Mouse (Mus musculus) hindbrain, embryonic 14.5 days (tissue): Measurements from ENCODE around the gene Mthfd1l. TPM values are rescaled to one million over a fixed set of nuclear protein-coding genes. Genes with fewer than 3 reads are reported as not detected.
"Not testable (repeated sequence)": the region's sequence is repeated elsewhere in the genome, so short reads cannot be mapped to it uniquely, and the experiment has no call there.

ENCODE experiments used
- ATAC-seq: fragments of 200-750 bp; cut with Nextera tagmentation; 2 replicates; pipeline ENCODE4 v1.8.0; 2017; ENCODE audit warnings: moderate number of reproducible peaks, mild to moderate bottlenecking, moderate TSS enrichment, moderate library complexity; ENCODE audit not compliant: low FRiP score
- DNase-seq: peaks from one replicate; pipeline ENCODE4 v3.0.0-alpha.2; 2015; ENCODE audit warnings: low spot score
- H3K27ac ChIP-seq: fragments of 300-500 bp; sonication (generic); 2 replicates; pipeline ENCODE4 v1.5.1; 2014; ENCODE audit warnings: mild to moderate bottlenecking, moderate library complexity
- H3K27me3 ChIP-seq: fragments of 300-500 bp; sonication (generic); 2 replicates; pipeline ENCODE4 v1.6.1; 2014; ENCODE audit warnings: mild to moderate bottlenecking, low read length, mixed read lengths; ENCODE audit not compliant: control insufficient read depth, insufficient read depth
- H3K36me3 ChIP-seq: fragments of 300-500 bp; sonication (generic); replicated peaks from 2 replicates; pipeline ENCODE4 v1.6.1; 2014; ENCODE audit not compliant: control insufficient read depth, insufficient read depth
- H3K4me1 ChIP-seq: fragments of 300-500 bp; sonication (generic); replicated peaks from 2 replicates; pipeline ENCODE4 v1.6.1; 2014; ENCODE audit warnings: antibody characterized with exemption, low read length, mixed read lengths; ENCODE audit not compliant: control insufficient read depth, insufficient read depth
- H3K4me2 ChIP-seq: fragments of 300-500 bp; sonication (generic); replicated peaks from 2 replicates; pipeline ENCODE4 v1.6.1; 2014; ENCODE audit warnings: mild to moderate bottlenecking, moderate library complexity
- H3K4me3 ChIP-seq: fragments of 300-500 bp; sonication (generic); replicated peaks from 2 replicates; pipeline ENCODE4 v1.5.1; 2014; ENCODE audit warnings: mild to moderate bottlenecking, low read length
- H3K9ac ChIP-seq: fragments of 300-500 bp; sonication (generic); 2 replicates; pipeline ENCODE4 v1.6.1; 2014
- H3K9me3 ChIP-seq: fragments of 300-500 bp; sonication (generic); 2 replicates; pipeline ENCODE4 v1.6.1; 2016; ENCODE audit warnings: low read length; ENCODE audit not compliant: control insufficient read depth
- WGBS: fragments of 180-500 bp; shearing (Covaris S2); extraction: QIAGEN DNeasy Blood & Tissue Kit; methylation state at CpG from one replicate; pipeline ENCODE4 v1.1.7; 2014; 5-methylcytosine and 5-hydroxymethylcytosine counted together
- polyA plus RNA-seq: library from polyadenylated mRNA; unstranded; fragments of >200 nt; fragmentation: Nextera tagmentation; extraction: Ambion mirVana; gene quantifications from 2 replicates; pipeline ENCODE4 v1.2.1, GENCODE M21; 2014

Mthfd1l gene
- polyA plus RNA-seq, 1 experiment from 2014 or later, result 8.0 TPM

DNA sequence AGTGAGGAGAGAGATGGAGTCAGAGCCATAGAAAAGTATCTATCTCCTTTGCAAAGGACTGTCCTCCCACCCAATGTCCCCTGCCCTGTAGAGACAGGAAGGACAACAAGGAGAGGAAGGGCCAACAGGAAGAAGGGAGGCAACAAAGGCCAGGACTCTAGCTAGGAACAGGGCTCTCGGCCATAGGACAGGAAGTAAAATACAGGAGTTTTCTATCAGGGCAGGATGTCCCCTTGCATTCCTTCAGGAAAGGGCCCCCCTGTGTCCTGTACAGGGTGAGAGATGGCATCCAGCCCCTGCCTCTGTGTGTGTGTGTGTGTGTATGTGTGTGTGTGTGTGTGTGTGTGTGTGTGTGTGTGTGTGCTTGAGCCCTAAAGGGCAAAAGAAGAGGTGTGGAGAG is 209.0 kb downstream of the Mthfd1l start:
- ATAC-seq (no peak), DNase-seq (no peak)
- no peak overlapping the region for H3K9ac ChIP-seq
- H3K4me1 ChIP-seq, result no peaks in the 10 kb centered on the region
- H3K27me3 ChIP-seq, result no peaks in the 10 kb centered on the region
- H3K36me3 ChIP-seq, result no peaks in the 10 kb centered on the region
- no peaks in the 10 kb centered on the region for H3K9me3 ChIP-seq
- no peak overlapping the region for H3K27ac ChIP-seq
- H3K4me2 ChIP-seq, result no peak overlapping the region
- 70% methylated on average over 1 of the region's 1 CpGs for WGBS
- no peak overlapping the region for H3K4me3 ChIP-seq

GRCm38 (mm10) chr10:4182406-4182805 is 209.5 kb downstream of the Mthfd1l start:
- H3K4me1 ChIP-seq, result no peaks in the 10 kb centered on the region
- no peak for ATAC-seq
- no peaks in the 10 kb centered on the region for H3K36me3 ChIP-seq
- H3K9ac ChIP-seq, result no peak overlapping the region
- no peak overlapping the region for H3K4me3 ChIP-seq
- no peaks in the 10 kb centered on the region for H3K9me3 ChIP-seq
- no peaks in the 10 kb centered on the region for H3K27me3 ChIP-seq
- whole genome bisulfite sequencing, result 88% methylated on average over 2 of the region's 2 CpGs
- no peak overlapping the region for H3K4me2 ChIP-seq
- H3K27ac ChIP-seq, result no peak overlapping the region
- DNase-seq, result no peak

DNA sequence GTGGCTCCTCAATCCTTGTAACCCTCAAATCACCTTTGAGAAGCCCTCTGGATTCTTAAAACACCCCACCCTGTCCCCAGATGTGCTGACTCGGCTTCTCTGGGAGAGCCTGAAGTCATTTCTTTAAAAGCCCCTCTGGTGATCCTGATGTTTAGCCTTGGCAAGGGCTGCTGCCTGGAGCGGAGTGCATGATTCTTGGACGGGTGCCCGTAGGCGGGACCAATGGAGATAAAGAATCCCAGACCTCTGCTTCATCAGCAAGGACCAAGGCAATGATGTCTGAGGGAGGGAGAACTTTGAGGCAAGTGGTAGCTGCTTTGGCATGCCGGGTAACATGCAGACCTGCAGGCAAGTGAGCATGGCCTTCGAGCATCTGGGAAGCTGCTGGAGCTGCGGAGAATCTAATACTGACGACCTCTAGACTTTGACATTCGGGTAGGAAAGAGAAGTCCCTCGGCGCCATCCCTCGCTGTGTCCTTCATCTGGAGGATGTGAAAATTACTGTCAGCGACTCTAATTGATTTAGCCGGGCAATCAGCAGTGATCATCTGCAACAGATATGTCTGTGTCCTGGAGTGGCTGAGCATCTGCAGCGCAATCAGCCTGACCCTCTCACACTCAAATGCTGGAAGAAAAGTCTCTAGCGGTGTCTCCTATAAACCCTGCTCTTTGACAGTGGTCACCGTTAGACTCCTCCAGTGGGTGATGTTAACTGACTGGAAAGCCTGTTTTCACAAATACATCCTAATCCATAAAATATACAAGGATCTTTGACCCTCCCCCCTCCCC is 215.9 kb downstream of the Mthfd1l start:
- no peaks in the 10 kb centered on the region for H3K36me3 ChIP-seq
- H3K4me2 ChIP-seq, result no peak overlapping the region
- DNase-seq, result peak; percentile 45
- H3K9me3 ChIP-seq, result no peaks in the 10 kb centered on the region
- no peaks in the 10 kb centered on the region for H3K27me3 ChIP-seq
- WGBS, result 59% methylated on average over 18 of the region's 18 CpGs
- peaks cover 21% of the 10 kb centered on the region for H3K4me1 ChIP-seq
- no peak overlapping the region for H3K4me3 ChIP-seq
- H3K9ac ChIP-seq, result no peak overlapping the region
- peak overlapping the region; percentile 32 for H3K27ac ChIP-seq
- peak; percentile 51; the same call in 1 of the 2 replicates for ATAC-seq

- Histone ChIP-seq H3K4me1 (peaks cover 21% of the 10 kb centered on the region), H3K36me3 (no peaks in the 10 kb centered on the region), H3K27me3 (no peaks in the 10 kb centered on the region), H3K4me3 (no peak overlapping the region), H3K27ac (peak overlapping the region; percentile 15; the same call in 1 of the 2 replicates), H3K9me3 (no peaks in the 10 kb centered on the region), H3K4me2 (no peak overlapping the region), H3K9ac (no peak overlapping the region)
- no peak for DNase-seq
- 47% methylated on average over 6 of the region's 6 CpGs for WGBS
- peak; percentile 65; the same call in 1 of the 2 replicates for ATAC-seq
Measured at GRCm38 (mm10) chr10:4189422-4189821, 216.5 kb downstream of the Mthfd1l start.

- Histone ChIP-seq H3K27me3 (no peaks in the 10 kb centered on the region), H3K4me1 (no peaks in the 10 kb centered on the region), H3K27ac (no peak overlapping the region), H3K9me3 (no peaks in the 10 kb centered on the region), H3K36me3 (no peaks in the 10 kb centered on the region), H3K4me3 (no peak overlapping the region), H3K9ac (no peak overlapping the region), H3K4me2 (no peak overlapping the region)
- DNase-seq (no peak), ATAC-seq (no peak)
- WGBS, result 78% methylated on average over 6 of the region's 6 CpGs
Measured at GRCm38 (mm10) chr10:4198978-4199377, 226.1 kb downstream of the Mthfd1l start.

- Histone ChIP-seq H3K27me3 (no peaks in the 10 kb centered on the region), H3K4me1 (no peaks in the 10 kb centered on the region), H3K4me3 (no peak overlapping the region), H3K4me2 (no peak overlapping the region), H3K27ac (no peak overlapping the region), H3K9ac (no peak overlapping the region), H3K36me3 (no peaks in the 10 kb centered on the region), H3K9me3 (no peaks in the 10 kb centered on the region)
- no peak for ATAC-seq
- 91% methylated on average over 6 of the region's 6 CpGs for WGBS
- no peak for DNase-seq
Measured at GRCm38 (mm10) chr10:4199926-4200325, 227.0 kb downstream of the Mthfd1l start.

GRCm38 (mm10) chr10:4200546-4201104 is 227.7 kb downstream of the Mthfd1l start:
- ATAC-seq, result no peak
- WGBS, result 85% methylated on average over 5 of the region's 5 CpGs

GRCm38 (mm10) chr10:4201141-4201540 is 228.2 kb downstream of the Mthfd1l start:
- no peak overlapping the region for H3K9ac ChIP-seq
- no peak overlapping the region for H3K4me2 ChIP-seq
- H3K4me1 ChIP-seq, result no peaks in the 10 kb centered on the region
- H3K27me3 ChIP-seq, result no peaks in the 10 kb centered on the region
- no peaks in the 10 kb centered on the region for H3K36me3 ChIP-seq
- no peaks in the 10 kb centered on the region for H3K9me3 ChIP-seq
- H3K27ac ChIP-seq, result no peak overlapping the region
- WGBS, result 91% methylated on average over 4 of the region's 4 CpGs
- ATAC-seq, result no peak
- no peak for DNase-seq
- no peak overlapping the region for H3K4me3 ChIP-seq

More at GRCm38 (mm10) chr10:4200546-4201104, 227.7 kb downstream of the Mthfd1l start:
- Histone ChIP-seq H3K4me3 (no peak overlapping the region), H3K4me1 (no peaks in the 10 kb centered on the region), H3K36me3 (no peaks in the 10 kb centered on the region), H3K27ac (no peak overlapping the region), H3K4me2 (no peak overlapping the region), H3K9ac (no peak overlapping the region), H3K9me3 (no peaks in the 10 kb centered on the region), H3K27me3 (no peaks in the 10 kb centered on the region)
- no peak for DNase-seq

GRCm38 (mm10) chr10:4203651-4204050 is 230.7 kb downstream of the Mthfd1l start:
- not testable (repeated sequence) for ATAC-seq, H3K9me3 ChIP-seq, H3K4me2 ChIP-seq, DNase-seq, H3K9ac ChIP-seq, H3K36me3 ChIP-seq, H3K4me1 ChIP-seq, H3K4me3 ChIP-seq, H3K27ac ChIP-seq, H3K27me3 ChIP-seq
- 62% methylated on average over 5 of the region's 6 CpGs for WGBS
